Mouse (Mus musculus): ENCODE results near the gene Hist1h2ag. TPM values are rescaled to one million over a fixed set of nuclear protein-coding genes. Genes with fewer than 3 reads are reported as not detected.
"Not testable (repeated sequence)": the region's sequence is repeated elsewhere in the genome, so short reads cannot be mapped to it uniquely, and the experiment has no call there.

The Hist1h2ag gene
- total RNA-seq (2022): 10 to 100 TPM in 1 of 4 experiments, 1 to 10 TPM in 3; 2.7 to 12.6 (median 6.6) TPM

- peak; percentile 98 for DNase-seq (ENCODE audit: low spot score)
These were observed at the start of gene Hist1h2ag, which contains the start of gene Hist1h2bj for GRCm38 (mm10) chr13:22042568-22043502. Gene Hist1h2ag, minus strand, starts transcription at chr13:22042944. Gene Hist1h2bj, plus strand, starts transcription at chr13:22043214.

- DNase-seq (ENCODE audit: low spot score): not testable (repeated sequence)
These were observed 41.4 kb upstream of the Hist1h2ag start, which contains the start of gene Vmn1r188 for GRCm38 (mm10) chr13:22084140-22084539. Gene Vmn1r188, plus strand, starts transcription at chr13:22084440.

- DNase-seq (ENCODE audit: low spot score): no peak
These were observed 20.7 kb upstream of the Hist1h2ag start for GRCm38 (mm10) chr13:22063468-22063867.

GRCm38 (mm10) chr13:22061422-22061821 is 18.7 kb upstream of the Hist1h2ag start:
- no peak for DNase-seq (ENCODE audit: low spot score)

GRCm38 (mm10) chr13:22053754-22054153 is 11.0 kb upstream of the Hist1h2ag start:
- DNase-seq (ENCODE audit: low spot score): no peak

- DNase-seq (ENCODE audit: low spot score): no peak
These were observed 8.7 kb upstream of the Hist1h2ag start for GRCm38 (mm10) chr13:22051523-22051859.

GRCm38 (mm10) chr13:22050591-22051522 is 8.1 kb upstream of the Hist1h2ag start:
- DNase-seq (ENCODE audit: low spot score): peak; percentile 90

- no peak for DNase-seq (ENCODE audit: low spot score)
These were observed 7.1 kb upstream of the Hist1h2ag start for GRCm38 (mm10) chr13:22049737-22050440.

GRCm38 (mm10) chr13:22049041-22049440 is 6.3 kb upstream of the Hist1h2ag start:
- DNase-seq (ENCODE audit: low spot score): no peak

GRCm38 (mm10) chr13:22045311-22045710 is 2.6 kb upstream of the Hist1h2ag start:
- no peak for DNase-seq (ENCODE audit: low spot score)

GRCm38 (mm10) chr13:22044432-22045155 is 1.9 kb upstream of the Hist1h2ag start:
- DNase-seq (ENCODE audit: low spot score): no peak

- DNase-seq (ENCODE audit: low spot score): peak; percentile 60
These were observed 1.0 kb upstream of the Hist1h2ag start for GRCm38 (mm10) chr13:22043503-22044431.

- DNase-seq (ENCODE audit: low spot score): no peak
These were observed 835 bp downstream of the Hist1h2ag start for GRCm38 (mm10) chr13:22041651-22042567.

GRCm38 (mm10) chr13:22041142-22041536 is 1.6 kb downstream of the Hist1h2ag start, which contains the start of gene Hist1h4i:
Gene Hist1h4i, minus strand, starts transcription at chr13:22041362.
- DNase-seq (ENCODE audit: low spot score): peak; percentile 97

GRCm38 (mm10) chr13:22040464-22041141 is 2.1 kb downstream of the Hist1h2ag start:
- no peak for DNase-seq (ENCODE audit: low spot score)

- DNase-seq (ENCODE audit: low spot score): no peak
These were observed 2.7 kb downstream of the Hist1h2ag start for GRCm38 (mm10) chr13:22039951-22040463.

GRCm38 (mm10) chr13:22039364-22039763 is 3.4 kb downstream of the Hist1h2ag start:
- no peak for DNase-seq (ENCODE audit: low spot score)

Measured in heart, adult 8-10 months (tissue).